Mouse (Mus musculus) hindbrain, embryonic 13.5 days (tissue): Measurements from ENCODE around the gene Pbsn. TPM values are rescaled to one million over a fixed set of nuclear protein-coding genes. Genes with fewer than 3 reads are reported as not detected.
"Not testable (repeated sequence)": the region's sequence is repeated elsewhere in the genome, so short reads cannot be mapped to it uniquely, and the experiment has no call there.

Source experiments
- ATAC-seq: fragments of 200-750 bp; cut with Nextera tagmentation; 2 replicates; pipeline ENCODE4 v1.8.0; 2017; ENCODE audit warnings: moderate TSS enrichment; ENCODE audit not compliant: low FRiP score
- H3K27ac ChIP-seq: fragments of 300-500 bp; sonication (generic); 2 replicates; pipeline ENCODE4 v1.5.1; 2015; ENCODE audit warnings: inconsistent platforms, mild to moderate bottlenecking, moderate library complexity
- H3K27me3 ChIP-seq: fragments of 300-500 bp; sonication (generic); 2 replicates; pipeline ENCODE4 v1.6.1; 2015; ENCODE audit warnings: mild to moderate bottlenecking, inconsistent platforms
- H3K36me3 ChIP-seq: fragments of 300-500 bp; sonication (generic); 2 replicates; pipeline ENCODE4 v1.6.1; 2015; ENCODE audit warnings: mild to moderate bottlenecking, inconsistent platforms
- H3K4me1 ChIP-seq: fragments of 300-500 bp; sonication (generic); replicated peaks from 2 replicates; pipeline ENCODE4 v1.6.1; 2015; ENCODE audit warnings: inconsistent platforms
- H3K4me2 ChIP-seq: fragments of 300-500 bp; sonication (generic); 2 replicates; pipeline ENCODE4 v1.6.1; 2015; ENCODE audit warnings: inconsistent platforms, mild to moderate bottlenecking, moderate library complexity
- H3K4me3 ChIP-seq: fragments of 300-500 bp; sonication (generic); 2 replicates; pipeline ENCODE4 v1.5.1; 2015; ENCODE audit warnings: mild to moderate bottlenecking, inconsistent platforms
- H3K9ac ChIP-seq: fragments of 300-500 bp; sonication (generic); 2 replicates; pipeline ENCODE4 v1.6.1; 2015; ENCODE audit warnings: mild to moderate bottlenecking, inconsistent platforms
- H3K9me3 ChIP-seq: fragments of 300-500 bp; sonication (generic); 2 replicates; pipeline ENCODE4 v1.6.1; 2016; ENCODE audit warnings: inconsistent platforms
- WGBS: fragments of 180-500 bp; shearing (Covaris S2); methylation state at CpG from one replicate; pipeline ENCODE4 v1.1.7; 2015; 5-methylcytosine and 5-hydroxymethylcytosine counted together
- polyA plus RNA-seq: library from polyadenylated mRNA; unstranded; fragments of >200 nt; fragmentation: Nextera tagmentation; extraction: Ambion mirVana; gene quantifications from 2 replicates; pipeline ENCODE4 v1.2.1, GENCODE M21; 2015

Pbsn gene
- not detected in 2 replicates for polyA plus RNA-seq

- no peaks in the 10 kb centered on the region for H3K9me3 ChIP-seq
- no peak within 1 kb of the TSS for H3K9ac ChIP-seq
- WGBS = 86% methylated on average over 1 of the region's 1 CpGs
- H3K36me3 ChIP-seq = no peaks in the 10 kb centered on the region
- H3K27ac ChIP-seq = no peak within 1 kb of the TSS
- no peak for ATAC-seq
- H3K4me1 ChIP-seq = no peaks in the 10 kb centered on the region
- H3K4me3 ChIP-seq = no peak within 1 kb of the TSS
- H3K4me2 ChIP-seq = no peak within 1 kb of the TSS
- H3K27me3 ChIP-seq = no peaks in the 10 kb centered on the region
These were observed at the start of gene Pbsn for GRCm38 (mm10) chrX:77853523-77853922. TSS of gene Pbsn (minus strand) at chrX:77853623.

GRCm38 (mm10) chrX:77880033-77880432 lies 26.6 kb upstream of the Pbsn start:
- not testable (repeated sequence) for ATAC-seq, H3K4me2 ChIP-seq, H3K9me3 ChIP-seq, H3K4me3 ChIP-seq, H3K27ac ChIP-seq, H3K36me3 ChIP-seq, H3K4me1 ChIP-seq, H3K27me3 ChIP-seq, H3K9ac ChIP-seq
- WGBS = 47% methylated on average over 2 of the region's 4 CpGs

GRCm38 (mm10) chrX:77864458-77864857 lies 11.0 kb upstream of the Pbsn start, which contains the start of gene Gm14744:
TSS of gene Gm14744 (plus strand) at chrX:77864758.
- not testable (repeated sequence) for H3K9me3 ChIP-seq, H3K36me3 ChIP-seq, H3K4me2 ChIP-seq, H3K4me3 ChIP-seq, ATAC-seq, H3K27ac ChIP-seq, H3K9ac ChIP-seq, H3K27me3 ChIP-seq, H3K4me1 ChIP-seq
- 83% methylated on average over 2 of the region's 2 CpGs for WGBS

DNA sequence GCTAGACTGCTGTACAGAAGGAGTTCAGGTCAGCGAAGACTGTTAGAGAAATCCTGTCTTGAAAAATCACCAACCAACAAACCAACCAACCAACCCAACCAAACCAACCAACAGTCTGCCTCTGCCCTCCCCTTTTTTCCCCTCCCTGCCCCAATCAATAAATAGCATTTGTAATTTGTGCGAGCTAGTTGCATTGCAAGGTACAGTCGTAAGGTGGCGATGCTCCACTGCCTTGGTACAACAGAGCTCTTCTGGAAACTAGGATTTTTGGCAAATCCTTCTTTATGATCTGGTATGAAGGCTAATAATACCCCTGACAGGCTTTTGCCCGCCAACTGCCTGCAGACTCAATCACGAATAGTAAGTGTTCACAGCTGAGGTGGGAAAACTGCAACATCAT lies 41.4 kb downstream of the Pbsn start:
- no peak for ATAC-seq

DNA sequence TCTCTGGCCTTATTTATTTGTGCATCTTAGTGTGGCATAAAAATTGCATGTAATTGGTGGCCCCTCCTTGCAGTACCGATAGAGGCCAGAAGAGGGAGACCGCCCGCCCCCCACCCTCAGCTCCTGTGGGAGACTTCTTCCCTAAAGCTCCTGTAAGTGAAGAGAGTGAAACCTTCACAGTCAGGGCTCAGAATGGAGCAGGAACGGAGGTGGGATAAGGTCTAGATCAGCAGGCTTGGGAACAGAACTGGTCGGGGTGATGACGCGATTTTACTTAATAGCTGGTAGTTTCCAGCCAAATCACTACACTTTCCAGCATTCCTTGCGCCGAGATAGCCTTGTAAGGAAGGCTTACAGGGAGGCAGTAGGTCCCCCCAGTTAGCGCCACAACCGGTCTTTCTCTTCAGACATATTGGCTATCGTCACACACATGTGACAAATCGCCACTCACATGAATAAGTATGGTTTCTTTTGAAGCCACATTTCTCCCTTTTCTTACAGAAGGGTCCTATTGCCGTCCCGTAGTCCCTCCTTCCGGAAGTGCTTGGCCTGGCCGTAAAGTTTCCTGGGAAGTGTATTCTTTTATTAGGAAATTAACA lies 42.7 kb downstream of the Pbsn start:
- WGBS = 19% methylated on average over 17 of the region's 17 CpGs
- H3K4me1 ChIP-seq = no peaks in the 10 kb centered on the region
- H3K27me3 ChIP-seq = no peaks in the 10 kb centered on the region
- H3K4me2 ChIP-seq = peak overlapping the region; percentile 40
- peak overlapping the region; percentile 39; the same call in 1 of the 2 replicates for H3K9ac ChIP-seq
- peak overlapping the region; percentile 39 for H3K4me3 ChIP-seq
- H3K36me3 ChIP-seq = no peaks in the 10 kb centered on the region
- H3K27ac ChIP-seq = peak overlapping the region; percentile 52
- no peaks in the 10 kb centered on the region for H3K9me3 ChIP-seq
- ATAC-seq = peak; percentile 91

More for the DNA sequence above, 41.4 kb downstream of the Pbsn start:
- Histone ChIP-seq H3K4me3 (no peak overlapping the region), H3K9ac (no peak overlapping the region), H3K27ac (no peak overlapping the region), H3K4me1 (no peaks in the 10 kb centered on the region), H3K4me2 (no peak overlapping the region), H3K36me3 (no peaks in the 10 kb centered on the region), H3K9me3 (no peaks in the 10 kb centered on the region), H3K27me3 (no peaks in the 10 kb centered on the region)
- 64% methylated on average over 6 of the region's 6 CpGs for WGBS

GRCm38 (mm10) chrX:77808602-77809001 lies 44.8 kb downstream of the Pbsn start:
- no peak for ATAC-seq
- Histone ChIP-seq H3K36me3 (no peaks in the 10 kb centered on the region), H3K9ac (no peak overlapping the region), H3K27me3 (no peaks in the 10 kb centered on the region), H3K4me2 (no peak overlapping the region), H3K4me1 (no peaks in the 10 kb centered on the region), H3K9me3 (no peaks in the 10 kb centered on the region), H3K4me3 (no peak overlapping the region), H3K27ac (no peak overlapping the region)
- 19% methylated on average over 2 of the region's 2 CpGs for WGBS

GRCm38 (mm10) chrX:77802293-77802692 lies 51.1 kb downstream of the Pbsn start:
- no peak for ATAC-seq
- Histone ChIP-seq H3K27me3 (no peaks in the 10 kb centered on the region), H3K9me3 (no peaks in the 10 kb centered on the region), H3K36me3 (no peaks in the 10 kb centered on the region), H3K4me3 (no peak overlapping the region), H3K4me1 (no peaks in the 10 kb centered on the region), H3K4me2 (no peak overlapping the region), H3K27ac (no peak overlapping the region), H3K9ac (no peak overlapping the region)
- 84% methylated on average over 2 of the region's 2 CpGs for WGBS

DNA sequence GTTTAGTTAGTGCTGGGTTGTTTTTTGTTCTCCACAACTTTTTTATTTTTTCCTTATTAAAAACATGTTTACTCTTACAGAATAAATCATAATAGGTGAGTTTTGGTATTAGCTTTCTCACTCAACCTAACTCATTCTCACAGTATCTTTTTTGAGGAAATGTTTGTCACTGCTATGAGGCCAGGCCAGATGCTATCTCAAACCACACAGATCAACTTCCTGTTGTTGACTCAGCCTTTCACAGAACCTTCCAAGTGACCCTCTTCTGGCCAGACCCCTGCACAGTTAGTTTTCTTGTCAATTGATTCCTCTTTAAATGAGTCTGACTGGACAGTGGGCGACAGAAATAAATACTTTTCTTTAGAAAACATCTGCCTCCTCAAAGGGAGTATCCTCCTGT lies 51.9 kb downstream of the Pbsn start:
- 77% methylated on average over 1 of the region's 1 CpGs for WGBS
- Histone ChIP-seq H3K27ac (no peak overlapping the region), H3K9ac (no peak overlapping the region), H3K9me3 (no peaks in the 10 kb centered on the region), H3K36me3 (no peaks in the 10 kb centered on the region), H3K4me3 (no peak overlapping the region), H3K4me2 (no peak overlapping the region), H3K27me3 (no peaks in the 10 kb centered on the region), H3K4me1 (no peaks in the 10 kb centered on the region)
- no peak for ATAC-seq

DNA sequence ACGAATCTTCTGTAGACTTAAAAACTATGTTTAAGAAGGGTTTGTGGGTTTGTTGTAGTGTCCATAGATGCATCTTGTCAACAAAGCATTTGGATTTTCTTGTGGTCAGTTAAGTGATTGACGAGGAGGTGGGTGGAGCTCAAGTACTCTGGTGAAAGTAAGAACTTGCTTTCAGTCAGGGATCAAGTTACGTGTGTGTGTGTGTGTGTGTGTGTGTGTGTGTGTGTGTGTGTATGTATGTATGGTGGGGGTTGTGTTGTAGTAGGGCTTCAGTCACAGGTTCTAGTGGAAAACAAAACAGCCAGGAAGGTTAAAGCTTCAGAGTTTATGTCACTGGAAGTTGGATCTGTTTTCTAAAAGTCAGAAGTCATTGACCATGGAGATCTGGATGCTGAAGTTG lies 53.9 kb downstream of the Pbsn start:
- H3K36me3 ChIP-seq = no peaks in the 10 kb centered on the region
- ATAC-seq = no peak
- no peaks in the 10 kb centered on the region for H3K27me3 ChIP-seq
- no peaks in the 10 kb centered on the region for H3K9me3 ChIP-seq
- H3K4me1 ChIP-seq = peaks cover under 1% of the 10 kb centered on the region; the same call in 1 of the 2 replicates
- no peak overlapping the region for H3K27ac ChIP-seq
- H3K9ac ChIP-seq = no peak overlapping the region
- no peak overlapping the region for H3K4me3 ChIP-seq
- H3K4me2 ChIP-seq = no peak overlapping the region
- 85% methylated on average over 3 of the region's 3 CpGs for WGBS

- no peak for ATAC-seq
- H3K9me3 ChIP-seq = no peaks in the 10 kb centered on the region
- no peak overlapping the region for H3K4me2 ChIP-seq
- no peak overlapping the region for H3K27ac ChIP-seq
- H3K27me3 ChIP-seq = no peaks in the 10 kb centered on the region
- no peak overlapping the region for H3K4me3 ChIP-seq
- no peak overlapping the region for H3K9ac ChIP-seq
- no peaks in the 10 kb centered on the region for H3K36me3 ChIP-seq
- peaks cover 17% of the 10 kb centered on the region for H3K4me1 ChIP-seq
These were observed 55.6 kb downstream of the Pbsn start for GRCm38 (mm10) chrX:77797801-77798200.

DNA sequence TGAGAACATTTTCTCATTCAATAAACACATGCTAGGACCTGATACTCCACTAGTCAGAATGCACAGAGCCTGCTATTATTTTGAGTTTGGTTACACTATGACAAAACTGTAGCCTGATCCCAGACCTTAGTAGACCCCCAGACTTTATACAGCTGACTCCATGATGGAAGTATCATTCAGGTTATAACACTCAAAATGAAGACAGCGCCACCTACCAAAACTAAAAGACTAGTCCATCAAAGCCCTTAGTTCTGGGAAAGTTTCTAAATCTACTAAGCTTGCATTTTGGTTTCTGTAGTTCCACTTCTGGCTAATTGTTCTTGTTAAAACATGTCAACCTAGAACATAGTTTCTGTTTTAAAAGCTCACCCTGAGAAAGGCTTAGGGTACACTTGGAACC lies 56.5 kb downstream of the Pbsn start:
- H3K4me3 ChIP-seq = 0 out of 2 replicates have a peak overlapping the region, but pooled peaks have one; percentile 64
- H3K9me3 ChIP-seq = no peaks in the 10 kb centered on the region
- no peak for ATAC-seq
- no peak overlapping the region for H3K9ac ChIP-seq
- peaks cover 25% of the 10 kb centered on the region for H3K4me1 ChIP-seq
- H3K4me2 ChIP-seq = peak overlapping the region; percentile 66
- H3K27ac ChIP-seq = peak overlapping the region; percentile 88; the same call in 1 of the 2 replicates
- no peaks in the 10 kb centered on the region for H3K36me3 ChIP-seq
- WGBS = 59% methylated on average over 1 of the region's 1 CpGs
- H3K27me3 ChIP-seq = no peaks in the 10 kb centered on the region

DNA sequence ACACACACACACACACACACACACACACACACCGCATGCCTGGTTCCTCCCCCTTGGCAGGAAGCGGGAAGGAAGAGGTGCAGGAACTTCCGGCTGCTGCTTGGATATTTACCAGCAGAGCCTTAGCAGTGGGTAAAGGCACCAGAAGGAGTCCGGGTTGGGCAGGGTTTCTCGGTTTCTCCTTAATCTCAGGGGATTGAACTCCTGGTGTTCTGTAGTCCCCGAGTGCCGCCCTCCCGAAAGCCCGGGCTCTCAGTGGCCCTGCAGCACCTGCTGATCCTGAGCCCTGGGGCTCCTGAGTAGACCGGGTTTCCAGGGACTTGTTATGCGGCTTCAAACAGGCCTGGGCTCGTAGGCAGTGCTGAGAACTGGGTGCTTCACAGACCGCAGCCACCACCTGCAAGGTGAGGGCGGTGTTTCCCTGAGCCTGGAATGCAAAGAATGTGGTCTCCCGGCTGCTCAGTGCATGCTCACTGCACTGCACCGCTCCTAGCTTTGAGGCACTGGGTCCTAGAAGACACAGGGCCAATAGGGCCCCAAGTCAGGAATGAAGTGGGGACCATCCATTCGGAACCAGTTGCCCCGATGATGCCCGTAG lies 57.1 kb downstream of the Pbsn start, which contains the start of gene Prkx:
Prkx (minus strand) TSS at position 41 of the 598 bp plus-strand sequence.
- peak within 1 kb of the TSS; percentile 88 for H3K27ac ChIP-seq
- ATAC-seq = peak; percentile 91
- H3K4me2 ChIP-seq = peak within 1 kb of the TSS; percentile 66
- H3K27me3 ChIP-seq = no peaks in the 10 kb centered on the region
- 26% methylated on average over 17 of the region's 19 CpGs for WGBS
- peak within 1 kb of the TSS; percentile 64 for H3K4me3 ChIP-seq
- H3K36me3 ChIP-seq = no peaks in the 10 kb centered on the region
- peaks cover 25% of the 10 kb centered on the region for H3K4me1 ChIP-seq
- H3K9ac ChIP-seq = peak within 1 kb of the TSS; percentile 79
- H3K9me3 ChIP-seq = no peaks in the 10 kb centered on the region

DNA sequence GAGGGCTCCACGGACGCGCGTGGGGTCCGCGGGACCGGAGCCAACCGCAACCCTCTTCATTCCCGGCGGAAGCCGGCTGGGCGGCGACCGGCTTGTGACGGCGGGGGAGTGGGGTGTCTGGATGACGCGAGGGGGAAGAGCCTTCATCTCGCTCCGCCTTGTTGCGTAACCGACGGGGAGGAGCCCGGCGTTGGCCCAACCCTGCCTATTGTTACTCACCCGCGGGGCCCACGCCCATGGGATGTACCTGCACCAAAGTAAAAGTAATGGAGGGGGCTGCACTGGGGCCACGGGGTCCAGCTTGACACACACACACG lies 57.6 kb downstream of the Pbsn start:
- Histone ChIP-seq H3K9me3 (no peaks in the 10 kb centered on the region), H3K27me3 (no peaks in the 10 kb centered on the region), H3K27ac (peak overlapping the region; percentile 88), H3K4me2 (peak overlapping the region; percentile 66), H3K9ac (peak overlapping the region; percentile 79), H3K4me1 (peaks cover 25% of the 10 kb centered on the region), H3K4me3 (peak overlapping the region; percentile 64), H3K36me3 (no peaks in the 10 kb centered on the region)
- 11% methylated on average over 22 of the region's 30 CpGs for WGBS
- peak; percentile 97 for ATAC-seq
